Mouse (Mus musculus) small intestine, adult 2 months (tissue): Measurements from ENCODE around the gene Ncf2.
A peak's percentile ranks its signal among the peaks of the same experiment; 100 is the strongest.

Experiments
- CTCF ChIP-seq: fragments of 200-500 bp; IDR thresholded peaks from 2 replicates; pipeline ENCODE4 v1.5.1; 2012; ENCODE audit warnings: low read depth, mild to moderate bottlenecking, control low read depth, inconsistent platforms, low read length, moderate library complexity, mixed read lengths; ENCODE audit not compliant: insufficient replicate concordance, insufficient read length; ENCODE audit errors: extremely low read depth
- POLR2A ChIP-seq: fragments of 200-500 bp; IDR thresholded peaks from 2 replicates; pipeline ENCODE4 v1.6.1; 2012; ENCODE audit warnings: low read depth, mild to moderate bottlenecking, control low read depth, inconsistent platforms, low read length, moderate library complexity

DNA sequence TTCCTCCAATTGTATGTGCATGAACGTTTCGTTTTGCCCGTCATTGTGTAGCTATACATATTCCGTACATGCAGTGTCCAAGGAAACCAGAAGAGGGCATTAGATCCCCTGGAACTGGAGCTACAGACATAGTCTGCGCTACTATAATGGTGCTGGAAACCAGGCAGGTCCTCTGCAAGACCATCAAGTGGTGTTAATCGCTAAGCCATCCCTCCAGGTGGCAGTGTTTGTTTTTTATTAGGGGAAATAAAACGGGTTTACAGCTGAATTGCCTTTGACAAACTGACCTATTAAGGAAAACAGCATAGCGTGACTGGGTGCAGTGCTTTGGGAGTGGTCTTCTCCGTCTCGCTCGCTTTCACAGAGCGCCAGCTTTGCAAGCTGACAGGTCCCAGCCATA, 9.7 kb upstream of the Ncf2 start:
- TF ChIP-seq CTCF: peak; percentile 42; the same call in 1 of the 2 replicates
- TF ChIP-seq POLR2A: no peak
